Mouse (Mus musculus): ENCODE measurements around the gene Faap20.

DNA sequence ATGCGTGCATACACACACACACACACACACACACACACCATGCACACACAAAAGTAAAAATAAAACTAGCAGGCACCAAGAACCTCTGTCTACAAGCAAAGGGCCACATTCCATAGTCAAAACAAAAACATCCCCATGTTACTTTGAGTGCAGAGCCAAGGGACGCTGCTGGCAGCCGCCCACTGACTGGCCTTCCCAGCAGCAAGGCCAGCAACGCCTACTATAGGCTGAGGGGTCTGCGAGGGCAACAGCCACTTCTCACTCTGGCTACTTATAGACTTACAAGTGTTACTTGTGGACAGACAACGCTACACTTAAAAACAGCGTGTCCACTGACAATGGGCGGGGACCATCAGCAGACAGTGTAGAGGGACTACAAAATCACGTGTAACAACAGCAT, 34.4 kb upstream of the Faap20 start:
- no peak for TF ChIP-seq EP300 (IDR thresholded peaks at IDR 0.05)
- TF ChIP-seq CTCF (IDR thresholded peaks at IDR 0.05), result no peak

Measured in lung, postnatal 0 days (tissue).